Comparison of ENCODE assay signal across 15 mouse cellular contexts in the genomic region with DNA sequence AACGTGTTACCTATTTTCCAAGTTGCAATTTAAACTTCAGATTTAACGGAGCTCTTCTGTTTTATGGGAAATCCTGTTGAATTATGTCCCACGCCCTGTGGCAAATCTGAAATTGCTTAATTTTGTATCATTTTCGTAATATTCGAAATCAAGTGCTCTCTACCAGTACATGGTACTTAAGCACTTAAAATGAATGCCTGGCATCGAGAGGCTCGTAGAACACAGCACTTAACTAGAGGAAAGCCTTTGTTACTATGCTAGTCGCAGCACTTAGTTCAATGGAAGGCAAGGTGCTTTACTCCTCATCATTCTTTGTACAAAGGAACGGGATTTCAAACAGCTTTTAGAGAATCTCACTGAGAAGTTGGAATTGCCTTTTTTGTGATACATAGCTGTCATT.
"Had no signal": no experiment of that assay in that cellular context is flagged by ENCODE, and none has a peak within 500 bp of the region (broad histone marks: within the 10 kb centered on the region; RNA-seq: fewer than 3 reads in every experiment).

No protein-coding gene starts in this region.

- H3K9ac ChIP-seq: liver, embryonic 12.5 days; liver, embryonic 14.5 days; lung, embryonic 15.5 days; midbrain, embryonic 12.5 days; neural tube, embryonic 12.5 days; stomach, embryonic 15.5 days had no signal

- H3K4me3 ChIP-seq: liver, embryonic 12.5 days; lung, embryonic 15.5 days; midbrain, embryonic 10.5 days; midbrain, embryonic 12.5 days; neural tube, embryonic 12.5 days; stomach, embryonic 15.5 days had no signal

- DNase-seq: lung, adult 18-20 months; lung, postnatal 10 days; midbrain, embryonic 14.5 days; right cerebral cortex, postnatal 14 days; thymus, adult 2 months; thymus, postnatal 25 days; thymus, postnatal 4 days had no signal

- H3K4me2 ChIP-seq: liver, embryonic 12.5 days; lung, embryonic 15.5 days; midbrain, embryonic 12.5 days; neural tube, embryonic 12.5 days; stomach, embryonic 15.5 days had no signal

- H3K27me3 ChIP-seq: liver, embryonic 12.5 days; lung, embryonic 15.5 days; midbrain, embryonic 12.5 days; neural tube, embryonic 12.5 days; stomach, embryonic 15.5 days had no signal

- H3K27ac ChIP-seq: liver, embryonic 12.5 days; liver, embryonic 14.5 days; lung, embryonic 15.5 days; midbrain, embryonic 10.5 days; midbrain, embryonic 12.5 days; neural tube, embryonic 12.5 days; stomach, embryonic 15.5 days; stomach, postnatal 0 days had no signal

- H3K9me3 ChIP-seq: liver, embryonic 12.5 days; lung, embryonic 15.5 days; midbrain, embryonic 10.5 days; midbrain, embryonic 12.5 days; neural tube, embryonic 12.5 days; stomach, embryonic 15.5 days had no signal

- ATAC-seq: liver, embryonic 12.5 days had no signal

- H3K36me3 ChIP-seq: liver, embryonic 12.5 days; lung, embryonic 15.5 days; midbrain, embryonic 10.5 days; midbrain, embryonic 12.5 days; neural tube, embryonic 12.5 days; stomach, embryonic 15.5 days had no signal

- H3K4me1 ChIP-seq: liver, embryonic 12.5 days; lung, embryonic 15.5 days; midbrain, embryonic 10.5 days; midbrain, embryonic 12.5 days; neural tube, embryonic 12.5 days; stomach, embryonic 15.5 days had no signal
